Mouse (Mus musculus) right cerebral cortex, postnatal 10 days (tissue): ENCODE measurements around the gene Cop1.
A peak's percentile ranks its signal among the peaks of the same experiment; 100 is the strongest.

ENCODE experiments used
- DNase-seq, 2 experiments: peaks; one replicate each; pipeline ENCODE4 v3.0.0; 2021; ENCODE audit warnings: low spot score in 2 of 2

Cop1 gene

DNA sequence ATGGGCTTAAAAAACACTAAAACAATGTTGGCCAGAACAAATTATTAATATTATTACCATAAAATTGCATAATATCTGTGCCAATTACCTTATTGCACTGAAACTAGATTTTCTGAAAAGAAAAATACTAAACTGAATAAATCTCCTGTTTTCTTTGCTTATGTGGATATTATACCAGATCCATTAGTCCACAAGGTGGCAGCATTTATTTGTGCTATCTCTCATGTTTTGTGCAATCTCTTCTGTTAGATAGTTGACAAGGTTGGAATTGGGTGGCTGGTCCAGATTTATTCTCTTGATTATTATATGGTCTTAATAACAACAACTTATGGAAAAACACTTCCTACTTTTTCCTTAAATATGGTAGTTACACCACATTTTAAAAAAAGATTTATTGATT is 58.1 kb downstream of the Cop1 start:
- no peak for DNase-seq

GRCm38 (mm10) chr1:159290859-159291258 is 58.7 kb downstream of the Cop1 start:
- DNase-seq: no peak

- DNase-seq: no peak
Measured at GRCm38 (mm10) chr1:159301418-159302082, 69.4 kb downstream of the Cop1 start.

GRCm38 (mm10) chr1:159313625-159314024 is 81.5 kb downstream of the Cop1 start:
- no peak for DNase-seq

GRCm38 (mm10) chr1:159322586-159322985 is 90.5 kb downstream of the Cop1 start:
- no peak for DNase-seq

GRCm38 (mm10) chr1:159331008-159331407 is 98.9 kb downstream of the Cop1 start:
- no peak for DNase-seq

GRCm38 (mm10) chr1:159334157-159334556 is 102.0 kb downstream of the Cop1 start:
- DNase-seq: no peak

- DNase-seq: no peak
Measured at GRCm38 (mm10) chr1:159342355-159342754, 110.2 kb downstream of the Cop1 start.

DNA sequence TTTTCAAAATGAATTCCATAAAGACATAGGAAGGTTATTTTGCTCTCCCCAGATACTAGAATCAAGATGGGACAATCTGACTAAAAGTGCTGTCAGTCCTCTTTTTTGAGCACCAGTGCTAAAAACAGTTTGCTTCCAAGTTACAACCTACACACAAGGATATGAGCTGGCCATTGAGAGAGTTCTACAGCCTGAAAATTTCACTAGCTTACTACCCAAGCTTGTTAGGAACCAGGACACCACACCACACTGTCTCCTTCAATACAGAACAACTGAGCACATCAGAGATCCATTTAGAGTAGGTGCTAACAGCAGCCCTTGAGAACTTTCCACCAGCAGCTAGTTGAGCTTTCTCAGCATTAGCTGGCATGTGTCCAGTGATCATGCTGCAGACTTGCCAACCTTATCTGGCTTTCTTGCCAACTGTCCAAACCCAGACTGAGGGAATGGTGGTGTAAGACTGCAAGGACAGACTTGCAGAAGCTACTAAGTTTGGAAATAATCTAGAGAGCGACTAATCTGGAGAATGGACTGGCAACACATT is 123.0 kb downstream of the Cop1 start:
- peak in 1 of 2 experiments; percentile 34 for DNase-seq

- no peak for DNase-seq
Measured at GRCm38 (mm10) chr1:159358713-159359112, 126.6 kb downstream of the Cop1 start.

DNA sequence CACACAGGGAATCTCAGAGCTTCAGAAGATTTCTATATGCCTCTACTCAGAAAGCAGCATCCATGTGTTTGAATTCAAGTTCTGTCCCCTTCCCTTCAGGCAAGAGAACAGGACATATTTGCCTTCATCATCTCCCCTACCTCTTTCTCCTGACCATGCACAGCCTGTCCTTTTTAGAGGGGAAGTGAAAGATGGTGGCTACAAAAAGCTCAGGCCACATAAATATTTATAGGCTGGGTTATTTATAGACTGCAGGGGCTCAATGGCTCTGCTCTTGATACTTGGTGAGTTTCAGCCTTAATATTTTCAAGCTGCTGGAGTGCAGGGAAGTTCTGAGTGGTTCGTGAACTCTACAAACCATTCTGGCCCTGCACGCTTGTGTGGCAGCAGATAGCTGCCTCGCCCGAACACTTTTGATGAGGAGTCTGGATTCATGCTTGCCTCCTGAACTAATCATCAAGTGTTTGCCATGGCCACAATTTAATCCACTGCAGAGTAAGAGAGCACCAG is 139.8 kb downstream of the Cop1 start:
- no peak for DNase-seq

GRCm38 (mm10) chr1:159382218-159382617 is 150.1 kb downstream of the Cop1 start:
- DNase-seq: no peak

GRCm38 (mm10) chr1:159382916-159383315 is 150.8 kb downstream of the Cop1 start:
- no peak for DNase-seq

- peak; percentile 65 to 73 for DNase-seq
Measured at GRCm38 (mm10) chr1:159386458-159386857, 154.3 kb downstream of the Cop1 start.

DNA sequence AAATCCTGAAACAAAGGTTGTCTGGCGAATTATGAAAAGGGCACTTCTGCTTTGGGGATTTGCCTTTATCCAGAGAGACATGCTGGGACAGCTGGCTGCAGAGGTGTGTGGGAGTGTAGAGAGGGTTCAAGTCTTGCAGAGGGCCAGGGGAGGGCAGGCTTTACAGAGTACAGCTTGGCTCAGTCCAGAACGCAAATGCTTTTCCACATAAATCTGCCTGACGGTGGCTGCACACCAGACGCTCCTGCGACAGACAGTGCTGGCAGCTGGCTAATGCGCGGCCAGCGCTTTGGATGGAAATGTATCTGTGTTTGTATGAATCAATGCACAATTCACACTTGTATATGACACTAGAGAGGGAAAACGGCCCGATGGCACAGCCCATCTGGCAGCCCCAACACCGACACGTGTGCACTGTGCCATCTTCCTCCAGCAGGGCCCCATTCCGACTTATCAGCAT is 156.5 kb downstream of the Cop1 start:
- DNase-seq: peak; percentile 41 to 48

DNA sequence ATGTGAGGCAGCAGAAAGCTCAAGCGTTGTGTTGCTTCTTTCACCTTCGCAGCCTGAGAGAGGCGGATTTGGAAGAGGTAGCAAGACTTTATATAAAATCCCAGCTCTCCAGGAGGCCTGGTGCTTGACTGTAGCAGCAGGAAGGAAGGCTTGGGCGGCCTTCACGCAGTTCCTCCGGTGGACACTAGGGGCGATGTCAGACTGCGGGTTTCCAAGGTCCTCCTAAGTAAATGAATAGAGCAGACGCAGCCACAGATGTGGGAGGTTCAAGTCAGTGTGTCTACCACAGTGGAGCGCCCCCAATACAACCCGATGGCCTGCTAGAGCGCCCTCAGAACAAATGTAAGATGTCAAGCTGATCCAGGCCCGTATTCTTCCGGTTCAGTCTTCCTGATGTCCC is 157.9 kb downstream of the Cop1 start:
- peak; percentile 77 to 86 for DNase-seq

DNA sequence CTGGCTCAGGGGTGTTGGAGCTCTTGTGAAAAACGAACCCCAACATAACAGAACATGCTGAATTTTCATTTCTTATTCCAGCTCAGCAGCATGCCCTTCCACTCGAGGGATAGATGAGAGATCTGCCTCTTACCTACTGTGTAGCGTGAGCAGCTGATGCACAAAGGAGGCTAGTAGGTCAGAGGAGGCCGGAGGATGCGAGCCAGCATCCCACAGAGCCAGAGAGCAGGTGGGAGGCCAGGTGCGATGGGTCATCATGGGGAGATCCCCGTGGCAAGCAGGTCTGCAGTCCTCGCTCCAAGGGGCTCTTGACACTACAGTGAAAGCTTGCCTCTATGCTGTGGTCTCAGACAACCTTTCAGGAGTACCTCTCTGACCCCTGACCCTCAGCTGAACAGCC is 160.5 kb downstream of the Cop1 start:
- DNase-seq: peak in 1 of 2 experiments; percentile 22

GRCm38 (mm10) chr1:159393070-159393699 is 161.1 kb downstream of the Cop1 start:
- peak; percentile 76 to 82 for DNase-seq

GRCm38 (mm10) chr1:159393931-159394330 is 161.8 kb downstream of the Cop1 start:
- DNase-seq: no peak

- DNase-seq: peak; percentile 64 to 78
Measured at GRCm38 (mm10) chr1:159396515-159396914, 164.4 kb downstream of the Cop1 start.
